Mouse (Mus musculus) CH12.LX (cell line): ENCODE data around the gene Zfp287. TPM values are rescaled to one million over a fixed set of nuclear protein-coding genes. Genes with fewer than 3 reads are reported as not detected.

Experiments
- DNase-seq: peaks from one replicate; pipeline ENCODE4 v3.0.0-alpha.2; 2013; ENCODE audit errors: extremely low read depth
- H3K27ac ChIP-seq: 2 replicates; pipeline ENCODE4 v1.5.1; 2012; ENCODE audit warnings: low read depth, mild to moderate bottlenecking, control low read depth, moderate library complexity; ENCODE audit not compliant: insufficient read depth
- H3K27me3 ChIP-seq: replicated peaks from 2 replicates; pipeline ENCODE3; 2012; ENCODE audit warnings: inconsistent platforms
- H3K36me3 ChIP-seq, 2 experiments: replicated peaks in 1 of 2; 2 replicates each; pipeline versions ENCODE3 to v1.6.1; 2012; ENCODE audit warnings: inconsistent platforms in 1 of 2, low read length in 1 of 2, mild to moderate bottlenecking in 1 of 2, mixed read lengths in 1 of 2, moderate library complexity in 1 of 2; ENCODE audit not compliant: control insufficient read depth in 1 of 2, insufficient read depth in 1 of 2
- H3K4me1 ChIP-seq, 2 experiments: 2 replicates each; pipeline ENCODE4 v1.6.1; 2012; ENCODE audit warnings: inconsistent platforms in 1 of 2, moderate library complexity in 1 of 2; ENCODE audit not compliant: insufficient read depth in 2 of 2, control insufficient read depth in 1 of 2
- H3K4me2 ChIP-seq: 2 replicates; pipeline ENCODE4 v1.6.1; 2012; ENCODE audit warnings: low read depth, mild to moderate bottlenecking, control low read depth; ENCODE audit not compliant: poor library complexity, insufficient read depth, severe bottlenecking
- H3K4me3 ChIP-seq, 3 experiments: fragments of 150-350 bp in 1 of 3; sonication (generic) in 1 of 3; replicated peaks in 1 of 3; 2 replicates each; pipeline versions ENCODE3 to v1.5.1; 2011 to 2012; ENCODE audit warnings: low read depth in 2 of 3, low read length in 2 of 3, mild to moderate bottlenecking in 2 of 3, moderate library complexity in 2 of 3, control low read depth in 1 of 3, improper control_type of control experiment in 1 of 3, inconsistent platforms in 1 of 3, mixed read lengths in 1 of 3; ENCODE audit not compliant: poor library complexity in 1 of 3
- H3K79me2 ChIP-seq: replicated peaks from 2 replicates; pipeline ENCODE4 v1.6.1; 2012; ENCODE audit warnings: mild to moderate bottlenecking, moderate library complexity; ENCODE audit not compliant: control insufficient read depth, poor library complexity, insufficient read depth, severe bottlenecking; ENCODE audit errors: extremely low read depth
- H3K9ac ChIP-seq: 2 replicates; pipeline ENCODE4 v1.6.1; 2012; ENCODE audit warnings: low read depth, mild to moderate bottlenecking, control low read depth, moderate library complexity; ENCODE audit not compliant: insufficient read depth
- H3K9me3 ChIP-seq: replicated peaks from 2 replicates; pipeline ENCODE3; 2012; ENCODE audit warnings: low read length, inconsistent platforms, mixed read lengths
- E2F4 ChIP-seq: IDR thresholded peaks from 2 replicates; pipeline ENCODE4 v1.6.1; 2011; ENCODE audit warnings: low read depth, low read length, improper control_type of control experiment; ENCODE audit not compliant: insufficient replicate concordance
- ELF1 ChIP-seq: IDR thresholded peaks from 2 replicates; pipeline ENCODE4 v1.6.1; 2014; ENCODE audit warnings: low read depth, mild to moderate bottlenecking, inconsistent platforms, low read length, improper control_type of control experiment
- EP300 ChIP-seq: IDR thresholded peaks from 2 replicates; pipeline ENCODE4 v1.6.1; 2011; ENCODE audit warnings: low read length, improper control_type of control experiment
- ETS1 ChIP-seq: conservative IDR thresholded peaks from 2 replicates; pipeline ENCODE4 v1.6.1; 2012; ENCODE audit warnings: low read depth, mild to moderate bottlenecking, inconsistent platforms, low read length, improper control_type of control experiment, moderate library complexity
- IRF4 ChIP-seq: IDR thresholded peaks from 2 replicates; pipeline ENCODE4 v1.6.1; 2014; ENCODE audit warnings: low read depth, mild to moderate bottlenecking, inconsistent platforms, low read length, improper control_type of control experiment
- MAZ ChIP-seq: IDR thresholded peaks from 2 replicates; pipeline ENCODE4 v1.6.1; 2012; ENCODE audit warnings: low read depth, mild to moderate bottlenecking, inconsistent platforms, low read length, improper control_type of control experiment, moderate library complexity
- MXI1 ChIP-seq: IDR thresholded peaks from 2 replicates; pipeline ENCODE4 v1.6.1; 2011; ENCODE audit warnings: mild to moderate bottlenecking, low read depth, low read length, improper control_type of control experiment
- NRF1 ChIP-seq: IDR thresholded peaks from 2 replicates; pipeline ENCODE4 v1.6.1; 2014; ENCODE audit warnings: low read depth, mild to moderate bottlenecking, inconsistent platforms, low read length, improper control_type of control experiment, moderate library complexity
- POLR2AphosphoS2 ChIP-seq: IDR thresholded peaks from 2 replicates; pipeline ENCODE4 v1.6.1; 2011; ENCODE audit warnings: low read depth, low read length, improper control_type of control experiment
- RAD21 ChIP-seq: IDR thresholded peaks from 2 replicates; pipeline ENCODE4 v1.6.1; 2011; ENCODE audit warnings: low read depth, mild to moderate bottlenecking, low read length, improper control_type of control experiment, moderate library complexity
- SIN3A ChIP-seq: IDR thresholded peaks from 2 replicates; pipeline ENCODE4 v1.6.1; 2012; ENCODE audit warnings: low read length, improper control_type of control experiment, inconsistent platforms
- TBP ChIP-seq: conservative IDR thresholded peaks from 2 replicates; pipeline ENCODE4 v1.6.1; 2011; ENCODE audit warnings: low read depth, low read length, improper control_type of control experiment
- TCF12 ChIP-seq: IDR thresholded peaks from 2 replicates; pipeline ENCODE4 v1.6.1; 2014; ENCODE audit warnings: low read depth, mild to moderate bottlenecking, inconsistent platforms, low read length, improper control_type of control experiment
- UBTF ChIP-seq: IDR thresholded peaks from 2 replicates; pipeline ENCODE4 v1.6.1; 2012; ENCODE audit warnings: low read depth, mild to moderate bottlenecking, inconsistent platforms, low read length, improper control_type of control experiment, moderate library complexity
- USF2 ChIP-seq: conservative IDR thresholded peaks from 2 replicates; pipeline ENCODE4 v1.6.1; 2011; ENCODE audit warnings: low read depth, low read length, improper control_type of control experiment
- ZC3H11A ChIP-seq: IDR thresholded peaks from 2 replicates; pipeline ENCODE4 v1.6.1; 2012; ENCODE audit warnings: low read depth, mild to moderate bottlenecking, inconsistent platforms, low read length, improper control_type of control experiment
- ZKSCAN1 ChIP-seq: IDR thresholded peaks from 2 replicates; pipeline ENCODE4 v1.6.1; 2012; ENCODE audit warnings: low read depth, inconsistent platforms, low read length, improper control_type of control experiment, borderline replicate concordance
- ZMIZ1 ChIP-seq: IDR thresholded peaks from 2 replicates; pipeline ENCODE4 v1.6.1; 2012; ENCODE audit warnings: low read depth, mild to moderate bottlenecking, inconsistent platforms, low read length, improper control_type of control experiment
- dilution Hi-C: fragments of 300-500 bp; cut with MboI; formaldehyde crosslinking; loops from 2 replicates; pipeline ENCODE4 v1.14.3; 2020; ENCODE audit warnings: low sequenced_read_pairs; ENCODE audit not compliant: extremely low pct_unique_long_range_greater_than_20kb, extremely low pct_ligation_motif_present
- in situ Hi-C: fragments of 300-500 bp; cut with MboI; formaldehyde crosslinking; loops from 3 replicates; pipeline ENCODE4 v1.14.3; 2019; ENCODE audit warnings: low sequenced_read_pairs, low pct_ligation_motif_present, low pct_unique_long_range_greater_than_20kb, mixed read lengths
- polyA plus RNA-seq: library from polyadenylated mRNA; unstranded; fragments of >175 nt; gene quantifications from 2 replicates; pipeline ENCODE4 v1.2.1, GENCODE M21; 2012; ENCODE audit warnings: low read depth; ENCODE audit not compliant: insufficient read length
- total RNA-seq, 2 experiments: library from RNA; depleted of rRNA; stranded (reverse); fragments of 300-350 nt in 1 of 2; fragments of >200 nt in 1 of 2; gene quantifications; 2 replicates each; pipeline ENCODE4 v1.2.3; 2012 to 2014

Gene Zfp287
- total and polyA plus RNA-seq, 3 experiments: 4.8 to 7.3 (median 5.7) TPM

- no peak for DNase-seq
- no peak for TF ChIP-seq ZKSCAN1
- 0 out of 2 replicates have a peak, but pooled peaks have one; percentile 0 for TF ChIP-seq ELF1
- no peak for TF ChIP-seq USF2
- peaks cover 2% of the 10 kb centered on the region for H3K27me3 ChIP-seq
- no peak overlapping the region for H3K27ac ChIP-seq
- H3K79me2 ChIP-seq: no peaks in the 10 kb centered on the region
- H3K9me3 ChIP-seq: no peaks in the 10 kb centered on the region
- H3K4me3 ChIP-seq: peak overlapping the region in 2 of 3 experiments; percentile 51 to 61
- dilution Hi-C loops (no loop called here), in situ Hi-C loops (no loop called here)
- H3K9ac ChIP-seq: no peak overlapping the region
- peak overlapping the region; percentile 42 for H3K4me2 ChIP-seq
- peaks cover 13 to 23% of the 10 kb centered on the region in 2 experiments for H3K36me3 ChIP-seq
- H3K4me1 ChIP-seq: peaks cover 2 to 24% of the 10 kb centered on the region in 2 experiments; a peak in 3 of 4 replicates
These were observed 300 bp upstream of the Zfp287 start for GRCm38 (mm10) chr11:62732022-62732387.

DNA sequence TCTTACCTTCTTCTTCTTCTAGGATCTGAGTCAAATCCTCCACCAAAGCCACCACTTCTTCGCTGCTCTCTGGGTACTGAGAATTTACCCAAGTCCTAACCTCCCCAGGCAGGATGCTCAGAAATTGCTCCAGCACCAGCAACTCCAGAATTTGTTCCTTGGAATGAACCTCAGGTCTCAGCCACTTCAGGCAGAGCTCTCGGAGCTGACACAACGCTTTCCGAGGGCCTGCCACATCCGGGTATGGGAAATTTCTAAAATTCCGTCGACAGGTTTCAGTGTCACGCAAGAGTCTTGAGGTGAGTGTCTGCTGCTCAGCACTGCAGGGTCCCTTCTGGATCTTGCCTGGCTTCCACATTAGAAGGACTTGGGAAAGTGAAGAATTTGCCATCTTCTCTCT lies 3.4 kb downstream of the Zfp287 start:
- no peak for TF ChIP-seq TCF12
- TF ChIP-seq MXI1: no peak
- TF ChIP-seq ETS1: no peak
- TF ChIP-seq ZC3H11A: no peak
- TF ChIP-seq IRF4: no peak
- no peak for TF ChIP-seq EP300
- no peak for TF ChIP-seq E2F4
- TF ChIP-seq MAZ: no peak
- TF ChIP-seq ZMIZ1: no peak
- no peak for TF ChIP-seq UBTF
- no peak for TF ChIP-seq POLR2AphosphoS2
- TF ChIP-seq SIN3A: no peak
- TF ChIP-seq RAD21: no peak
- no peak for TF ChIP-seq TBP
- no peak for TF ChIP-seq NRF1
- Histone ChIP-seq H3K4me2 (no peak overlapping the region), H3K36me3 (peaks cover 24 to 50% of the 10 kb centered on the region in 2 experiments), H3K4me3 (no peak overlapping the region), H3K4me1 (peaks cover 2 to 24% of the 10 kb centered on the region in 2 experiments; a peak in 3 of 4 replicates), H3K27me3 (no peaks in the 10 kb centered on the region), H3K27ac (no peak overlapping the region), H3K9me3 (no peaks in the 10 kb centered on the region), H3K79me2 (no peaks in the 10 kb centered on the region), H3K9ac (no peak overlapping the region)
- dilution Hi-C loops: no loop called here
- in situ Hi-C loops: no loop called here
- DNase-seq: no peak
